Mouse (Mus musculus) liver, postnatal 0 days (tissue): Measurements from ENCODE around the gene Pom121.

Source experiments
- CTCF ChIP-seq: sonication (generic); IDR thresholded peaks from 2 replicates; pipeline ENCODE4 v1.5.1; 2016; ENCODE audit warnings: antibody characterized with exemption, low read depth
- EP300 ChIP-seq: IDR thresholded peaks from 2 replicates; pipeline ENCODE4 v1.6.1; 2016; ENCODE audit warnings: antibody characterized with exemption, low read depth, mild to moderate bottlenecking

GRCm38 (mm10) chr5:135347511-135348011 is 46.8 kb downstream of the Pom121 start:
- TF ChIP-seq CTCF (no peak), EP300 (no peak)
